Mouse (Mus musculus): ENCODE data around the gene Rara.
"Not testable (repeated sequence)": the region's sequence is repeated elsewhere in the genome, so short reads cannot be mapped to it uniquely, and the experiment has no call there.

Gene Rara

GRCm38 (mm10) chr11:98927438-98928076 is at the start of gene Rara:
Gene Rara (plus strand): TSS chr11:98927818.
- DNase-seq: no peak

GRCm38 (mm10) chr11:98887703-98888102 is 39.9 kb upstream of the Rara start:
- no peak for DNase-seq

- DNase-seq: no peak
Observed at GRCm38 (mm10) chr11:98889077-98889476, 38.5 kb upstream of the Rara start.

- no peak for DNase-seq
Observed at GRCm38 (mm10) chr11:98889977-98890376, 37.6 kb upstream of the Rara start.

- DNase-seq: no peak
Observed at GRCm38 (mm10) chr11:98892426-98892825, 35.2 kb upstream of the Rara start.

GRCm38 (mm10) chr11:98900529-98901125 is 27.0 kb upstream of the Rara start:
- no peak for DNase-seq

GRCm38 (mm10) chr11:98902621-98903245 is 24.9 kb upstream of the Rara start:
- DNase-seq: peak; percentile 31

- peak; percentile 53 for DNase-seq
Observed at GRCm38 (mm10) chr11:98904577-98904976, 23.0 kb upstream of the Rara start.

GRCm38 (mm10) chr11:98905033-98905432 is 22.6 kb upstream of the Rara start:
- peak; percentile 65 for DNase-seq

GRCm38 (mm10) chr11:98905583-98905982 is 22.0 kb upstream of the Rara start:
- no peak for DNase-seq

GRCm38 (mm10) chr11:98907063-98907436 is 20.6 kb upstream of the Rara start:
- no peak for DNase-seq

- peak; percentile 99 for DNase-seq
Observed at GRCm38 (mm10) chr11:98907437-98908173, 20.0 kb upstream of the Rara start, which contains the start of gene Cdc6. Gene Cdc6 (plus strand): TSS chr11:98907801.

- DNase-seq: peak; percentile 81
Observed at GRCm38 (mm10) chr11:98909654-98910053, 18.0 kb upstream of the Rara start.

- DNase-seq: no peak
Observed at GRCm38 (mm10) chr11:98910415-98910814, 17.2 kb upstream of the Rara start.

GRCm38 (mm10) chr11:98911498-98911897 is 16.1 kb upstream of the Rara start:
- DNase-seq: peak; percentile 56

- no peak for DNase-seq
Observed at GRCm38 (mm10) chr11:98914196-98914595, 13.4 kb upstream of the Rara start.

- peak; percentile 50 for DNase-seq
Observed at GRCm38 (mm10) chr11:98916376-98916775, 11.2 kb upstream of the Rara start.

- no peak for DNase-seq
Observed at GRCm38 (mm10) chr11:98917428-98918005, 10.1 kb upstream of the Rara start.

GRCm38 (mm10) chr11:98918231-98918630 is 9.4 kb upstream of the Rara start:
- peak; percentile 45 for DNase-seq

- no peak for DNase-seq
Observed at GRCm38 (mm10) chr11:98919009-98919408, 8.6 kb upstream of the Rara start.

- not testable (repeated sequence) for DNase-seq
Observed at GRCm38 (mm10) chr11:98921813-98922212, 5.8 kb upstream of the Rara start.

- not testable (repeated sequence) for DNase-seq
Observed at GRCm38 (mm10) chr11:98922307-98922706, 5.3 kb upstream of the Rara start.

Data from liver (tissue).